Mouse (Mus musculus) C2C12 (cell line): ENCODE measurements around the gene Slc22a13. TPM values are rescaled to one million over a fixed set of nuclear protein-coding genes. Genes with fewer than 3 reads are reported as not detected.

Experiments used
- H3K27me3 ChIP-seq: one replicate; pipeline ENCODE4 v1.6.1; 2011; ENCODE audit not compliant: control insufficient read depth, insufficient read depth, insufficient read length
- H3K36me3 ChIP-seq: one replicate; pipeline ENCODE4 v1.6.1; 2011; ENCODE audit not compliant: control insufficient read depth, insufficient read depth
- H3K4me3 ChIP-seq: one replicate; pipeline ENCODE4 v1.5.1; 2011; ENCODE audit warnings: mild to moderate bottlenecking, control low read depth; ENCODE audit not compliant: poor library complexity, insufficient read depth, severe bottlenecking
- H3K79me2 ChIP-seq: one replicate; pipeline ENCODE4 v1.6.1; 2011; ENCODE audit not compliant: control insufficient read depth, insufficient read depth
- H3K79me3 ChIP-seq: one replicate; pipeline ENCODE4 v1.6.1; 2011; ENCODE audit warnings: low read depth, control low read depth
- H3ac ChIP-seq: one replicate; pipeline ENCODE3; 2011; ENCODE audit warnings: low read depth; ENCODE audit not compliant: control insufficient read depth, insufficient read length
- CEBPB ChIP-seq: IDR thresholded peaks from one replicate; pipeline ENCODE4 v1.6.1; 2011; ENCODE audit warnings: low read depth, mild to moderate bottlenecking, control low read depth, moderate library complexity
- CTCF ChIP-seq: IDR thresholded peaks from one replicate; pipeline ENCODE4 v1.5.1; 2011; ENCODE audit not compliant: control insufficient read depth, insufficient read depth, insufficient read length
- FOSL1 ChIP-seq: IDR thresholded peaks from one replicate; pipeline ENCODE4 v1.8.0; 2011; ENCODE audit warnings: mild to moderate bottlenecking, low read length; ENCODE audit not compliant: poor library complexity, insufficient read depth, severe bottlenecking
- MAX ChIP-seq: IDR thresholded peaks from one replicate; pipeline ENCODE4 v1.6.1; 2011; ENCODE audit warnings: mild to moderate bottlenecking, control low read depth
- MYOD1 ChIP-seq: IDR thresholded peaks from one replicate; pipeline ENCODE4 v1.6.1; 2011; ENCODE audit warnings: low read depth; ENCODE audit not compliant: control insufficient read depth, insufficient read length
- MYOG ChIP-seq: IDR thresholded peaks from one replicate; pipeline ENCODE4 v1.6.1; 2011; ENCODE audit not compliant: control insufficient read depth, insufficient read length; ENCODE audit errors: extremely low read depth
- USF1 ChIP-seq: IDR thresholded peaks from one replicate; pipeline ENCODE4 v1.6.1; 2011; ENCODE audit warnings: low read depth, mild to moderate bottlenecking, control low read depth, moderate library complexity
- long read RNA-seq, 2 experiments: library from polyadenylated mRNA; unstranded; transcript quantifications; one replicate each; pipeline ENCODE4 v2.0.0; 2019 to 2020
- polyA plus RNA-seq: library from polyadenylated mRNA; unstranded; fragments of >200 nt; fragmentation: generic; extraction: Trizol; gene quantifications from one replicate; pipeline ENCODE4 v1.2.1, GENCODE M21; 2012; ENCODE audit warnings: missing spikeins

The Slc22a13 gene
- not detected for polyA plus RNA-seq
- long read RNA-seq, experiment 1: 0 reads
- long read RNA-seq, experiment 2: 0 reads

DNA sequence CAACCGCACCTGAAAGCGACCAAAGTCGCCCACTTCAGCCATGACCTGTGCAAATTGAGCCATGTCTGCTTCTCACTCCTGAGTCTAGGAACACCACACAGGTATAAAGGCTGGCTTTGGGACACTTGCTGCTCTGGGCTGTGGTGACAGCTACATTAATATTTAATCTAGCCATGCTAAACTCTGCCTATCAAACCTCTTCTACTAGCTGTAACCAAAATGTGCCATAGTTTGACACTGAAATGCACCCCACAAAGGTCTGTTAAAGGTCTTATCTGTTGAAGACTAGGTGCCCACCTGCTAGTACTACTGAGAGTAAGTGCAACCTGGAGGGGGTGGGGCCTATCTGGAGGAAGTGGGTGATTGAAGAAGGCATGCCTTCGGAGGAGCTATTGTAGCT lies at the start of gene Slc22a13:
TSS of gene Slc22a13 (minus strand) at position 101 of the 400 bp plus-strand sequence.
- Histone ChIP-seq H3K79me3 (no peaks in the 10 kb centered on the region), H3K79me2 (no peaks in the 10 kb centered on the region), H3K27me3 (no peaks in the 10 kb centered on the region), H3K36me3 (no peaks in the 10 kb centered on the region), H3ac (no peak within 1 kb of the TSS), H3K4me3 (no peak within 1 kb of the TSS)
- no peak for TF ChIP-seq FOSL1
- TF ChIP-seq USF1: no peak
- no peak for TF ChIP-seq CEBPB
- TF ChIP-seq CTCF: no peak
- no peak for TF ChIP-seq MYOD1
- TF ChIP-seq MAX: no peak
- TF ChIP-seq MYOG: no peak

GRCm38 (mm10) chr9:119258128-119258527 lies 49.2 kb upstream of the Slc22a13 start:
- Histone ChIP-seq H3K4me3 (no peak overlapping the region), H3K36me3 (peaks cover 42% of the 10 kb centered on the region), H3K79me3 (no peaks in the 10 kb centered on the region), H3K27me3 (no peaks in the 10 kb centered on the region), H3K79me2 (no peaks in the 10 kb centered on the region), H3ac (no peak overlapping the region)
- no peak for TF ChIP-seq MYOD1
- TF ChIP-seq CEBPB: no peak

DNA sequence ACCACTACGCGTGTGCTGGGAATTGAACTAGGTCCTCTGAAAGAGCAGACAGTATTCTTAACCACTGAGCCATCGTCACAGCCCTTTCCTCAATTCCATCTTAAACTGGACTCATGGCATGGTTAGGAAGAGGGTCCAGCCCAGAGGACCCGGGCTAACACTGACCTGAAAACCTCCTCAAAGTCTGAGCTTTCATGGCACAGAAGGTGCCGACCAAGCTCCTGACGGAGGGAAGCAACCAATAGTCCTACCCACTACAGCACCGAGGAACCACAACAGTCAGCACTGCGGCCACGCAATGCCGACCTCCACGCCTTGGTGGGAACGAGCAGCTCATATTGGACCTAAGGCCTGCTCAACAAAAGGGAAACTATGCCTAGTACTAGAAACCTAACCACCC lies 47.3 kb upstream of the Slc22a13 start:
- TF ChIP-seq MYOD1: no peak
- TF ChIP-seq USF1: no peak
- no peak for TF ChIP-seq MAX
- no peak for TF ChIP-seq CTCF
- no peak for TF ChIP-seq MYOG
- no peak for TF ChIP-seq CEBPB
- TF ChIP-seq FOSL1: no peak
- H3ac ChIP-seq: no peak overlapping the region
- no peak overlapping the region for H3K4me3 ChIP-seq
- no peaks in the 10 kb centered on the region for H3K79me2 ChIP-seq
- peaks cover 46% of the 10 kb centered on the region for H3K36me3 ChIP-seq
- no peaks in the 10 kb centered on the region for H3K27me3 ChIP-seq
- H3K79me3 ChIP-seq: no peaks in the 10 kb centered on the region

GRCm38 (mm10) chr9:119255096-119255495 lies 46.2 kb upstream of the Slc22a13 start:
- TF ChIP-seq MAX (no peak), CEBPB (no peak), MYOG (no peak), CTCF (no peak), USF1 (no peak), MYOD1 (no peak), FOSL1 (no peak)
- no peaks in the 10 kb centered on the region for H3K27me3 ChIP-seq
- H3ac ChIP-seq: no peak overlapping the region
- H3K36me3 ChIP-seq: peaks cover 47% of the 10 kb centered on the region
- no peak overlapping the region for H3K4me3 ChIP-seq
- no peaks in the 10 kb centered on the region for H3K79me2 ChIP-seq
- H3K79me3 ChIP-seq: no peaks in the 10 kb centered on the region

GRCm38 (mm10) chr9:119254187-119254586 lies 45.3 kb upstream of the Slc22a13 start:
- TF ChIP-seq MAX: no peak
- TF ChIP-seq FOSL1: no peak
- no peak for TF ChIP-seq USF1
- TF ChIP-seq CEBPB: no peak
- no peak for TF ChIP-seq CTCF
- TF ChIP-seq MYOD1: no peak
- no peak for TF ChIP-seq MYOG
- H3ac ChIP-seq: no peak overlapping the region
- H3K36me3 ChIP-seq: peaks cover 54% of the 10 kb centered on the region
- no peaks in the 10 kb centered on the region for H3K79me2 ChIP-seq
- no peaks in the 10 kb centered on the region for H3K27me3 ChIP-seq
- H3K79me3 ChIP-seq: no peaks in the 10 kb centered on the region
- no peak overlapping the region for H3K4me3 ChIP-seq

GRCm38 (mm10) chr9:119247996-119248395 lies 39.1 kb upstream of the Slc22a13 start:
- no peaks in the 10 kb centered on the region for H3K79me2 ChIP-seq
- H3K4me3 ChIP-seq: no peak overlapping the region
- TF ChIP-seq FOSL1: no peak
- TF ChIP-seq CEBPB: no peak
- no peak overlapping the region for H3ac ChIP-seq
- H3K27me3 ChIP-seq: no peaks in the 10 kb centered on the region
- H3K36me3 ChIP-seq: peaks cover 44% of the 10 kb centered on the region
- no peaks in the 10 kb centered on the region for H3K79me3 ChIP-seq
